Mouse (Mus musculus): Measurements from ENCODE around the gene Zmynd8. TPM values are rescaled to one million over a fixed set of nuclear protein-coding genes. Genes with fewer than 3 reads are reported as not detected.
A peak's percentile ranks its signal among the peaks of the same experiment; 100 is the strongest.

Zmynd8 gene
- polyA plus RNA-seq, 1 experiment = 75.2 TPM

DNA sequence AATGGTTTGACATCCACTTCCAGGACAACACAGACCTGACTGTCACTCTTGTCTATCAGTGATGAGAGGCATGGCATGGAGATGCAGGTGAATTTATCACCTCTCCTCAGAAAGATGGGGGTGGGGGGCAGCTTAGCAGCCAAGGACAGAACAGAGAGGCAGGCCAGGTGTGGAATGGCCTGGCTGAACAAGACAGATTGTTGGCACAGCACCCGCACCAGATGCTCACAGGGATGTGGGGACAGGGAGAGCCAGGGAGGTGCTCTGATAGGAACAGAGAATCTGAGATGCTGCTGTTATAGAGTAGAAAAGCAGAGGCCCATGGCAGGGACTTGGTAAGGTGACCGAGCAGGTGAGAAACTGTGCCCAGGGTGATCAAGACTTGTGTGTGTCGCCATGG, 109.1 kb downstream of the Zmynd8 start:
- Histone ChIP-seq H3K4me3 (replicated peaks; ENCODE audit: control insufficient read depth, low read depth, low read length) (no peak overlapping the region), H3K4me1 (ENCODE audit: control insufficient read depth, insufficient read depth, low read length) (no peaks in the 10 kb centered on the region), H3K27ac (ENCODE audit: control insufficient read depth, insufficient read depth, low read depth, low read length, poor library complexity) (no peak overlapping the region)
- 90% methylated on average over 3 of the region's 3 CpGs for WGBS
- TF ChIP-seq POLR2A (IDR thresholded peaks at IDR 0.05; ENCODE audit: borderline replicate concordance, control insufficient read depth, low read depth, low read length) (no peak), CTCF (IDR thresholded peaks at IDR 0.05; ENCODE audit: control insufficient read depth, insufficient read depth, low read length) (no peak)

DNA sequence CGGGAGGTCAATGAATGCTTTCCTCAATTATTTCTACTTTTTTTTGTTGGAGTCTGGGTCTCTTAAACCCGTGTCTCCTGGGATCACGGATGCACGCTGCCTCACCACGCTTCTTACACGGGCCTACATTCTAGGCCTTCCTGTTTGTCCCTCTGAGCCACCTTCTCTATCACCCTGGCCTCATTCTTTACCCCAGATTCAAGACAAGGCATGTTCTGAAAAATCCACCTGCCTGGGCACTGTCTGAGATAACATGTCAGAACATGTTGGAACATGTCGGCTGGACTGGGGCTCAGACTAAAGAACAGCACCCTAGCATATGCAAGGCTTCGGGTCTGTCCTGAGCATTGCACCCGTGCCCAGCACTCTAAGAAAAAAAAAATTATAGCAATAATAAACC, 110.0 kb downstream of the Zmynd8 start:
- H3K27ac ChIP-seq (ENCODE audit: control insufficient read depth, insufficient read depth, low read depth, low read length, poor library complexity) = no peak overlapping the region
- TF ChIP-seq POLR2A (IDR thresholded peaks at IDR 0.05; ENCODE audit: borderline replicate concordance, control insufficient read depth, low read depth, low read length) = no peak
- no peak for TF ChIP-seq CTCF (IDR thresholded peaks at IDR 0.05; ENCODE audit: control insufficient read depth, insufficient read depth, low read length)
- no peaks in the 10 kb centered on the region for H3K4me1 ChIP-seq (ENCODE audit: control insufficient read depth, insufficient read depth, low read length)
- no peak overlapping the region for H3K4me3 ChIP-seq (replicated peaks; ENCODE audit: control insufficient read depth, low read depth, low read length)
- WGBS = 93% methylated on average over 9 of the region's 9 CpGs

DNA sequence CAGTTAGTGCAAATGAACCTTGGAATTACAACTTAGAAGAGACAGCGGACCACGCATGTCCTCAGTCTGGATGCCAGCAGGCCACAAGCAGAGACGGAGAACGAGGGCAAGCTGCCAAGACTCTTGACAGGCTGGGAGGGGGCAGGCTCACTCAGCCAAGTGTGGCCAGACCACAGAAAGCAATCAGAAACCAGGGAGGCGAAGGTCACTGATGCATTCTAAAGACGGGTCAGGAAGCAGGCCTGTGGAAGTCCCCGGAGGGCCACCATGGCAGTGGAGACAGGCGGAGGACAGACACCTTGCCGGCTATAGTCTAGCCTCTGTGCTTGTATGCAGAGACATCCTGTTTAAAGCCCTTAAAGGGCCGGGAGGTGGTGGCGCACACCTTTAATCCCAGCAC, 110.8 kb downstream of the Zmynd8 start:
- H3K4me1 ChIP-seq (ENCODE audit: control insufficient read depth, insufficient read depth, low read length) = no peaks in the 10 kb centered on the region
- TF ChIP-seq POLR2A (IDR thresholded peaks at IDR 0.05; ENCODE audit: borderline replicate concordance, control insufficient read depth, low read depth, low read length) (no peak), CTCF (IDR thresholded peaks at IDR 0.05; ENCODE audit: control insufficient read depth, insufficient read depth, low read length) (no peak)
- H3K4me3 ChIP-seq (replicated peaks; ENCODE audit: control insufficient read depth, low read depth, low read length) = no peak overlapping the region
- H3K27ac ChIP-seq (ENCODE audit: control insufficient read depth, insufficient read depth, low read depth, low read length, poor library complexity) = no peak overlapping the region
- 39% methylated on average over 11 of the region's 11 CpGs for WGBS

DNA sequence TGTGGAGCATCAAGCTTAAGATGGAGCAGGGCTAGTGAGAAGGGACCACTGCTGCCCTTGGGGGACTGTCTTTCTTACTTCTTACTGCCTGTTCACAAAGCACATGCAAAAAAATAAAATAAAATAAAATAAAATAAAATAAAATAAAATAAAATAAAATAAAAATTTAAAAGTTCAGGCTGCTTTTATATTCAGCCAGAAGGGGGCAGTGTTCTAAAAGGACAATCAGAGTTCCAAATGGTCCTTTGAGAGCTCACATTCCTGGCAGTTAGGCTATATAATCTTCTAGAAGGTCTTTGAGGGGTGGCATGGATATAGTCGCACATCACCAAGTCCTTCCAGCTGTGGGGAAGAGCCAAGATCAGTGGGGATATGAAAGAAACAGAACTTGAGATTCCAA, 112.3 kb downstream of the Zmynd8 start:
- Histone ChIP-seq H3K27ac (ENCODE audit: control insufficient read depth, insufficient read depth, low read depth, low read length, poor library complexity) (no peak overlapping the region), H3K4me3 (replicated peaks; ENCODE audit: control insufficient read depth, low read depth, low read length) (no peak overlapping the region), H3K4me1 (ENCODE audit: control insufficient read depth, insufficient read depth, low read length) (no peaks in the 10 kb centered on the region)
- no peak for TF ChIP-seq CTCF (IDR thresholded peaks at IDR 0.05; ENCODE audit: control insufficient read depth, insufficient read depth, low read length)
- no peak for TF ChIP-seq POLR2A (IDR thresholded peaks at IDR 0.05; ENCODE audit: borderline replicate concordance, control insufficient read depth, low read depth, low read length)
- 85% methylated on average over 1 of the region's 1 CpGs for WGBS

DNA sequence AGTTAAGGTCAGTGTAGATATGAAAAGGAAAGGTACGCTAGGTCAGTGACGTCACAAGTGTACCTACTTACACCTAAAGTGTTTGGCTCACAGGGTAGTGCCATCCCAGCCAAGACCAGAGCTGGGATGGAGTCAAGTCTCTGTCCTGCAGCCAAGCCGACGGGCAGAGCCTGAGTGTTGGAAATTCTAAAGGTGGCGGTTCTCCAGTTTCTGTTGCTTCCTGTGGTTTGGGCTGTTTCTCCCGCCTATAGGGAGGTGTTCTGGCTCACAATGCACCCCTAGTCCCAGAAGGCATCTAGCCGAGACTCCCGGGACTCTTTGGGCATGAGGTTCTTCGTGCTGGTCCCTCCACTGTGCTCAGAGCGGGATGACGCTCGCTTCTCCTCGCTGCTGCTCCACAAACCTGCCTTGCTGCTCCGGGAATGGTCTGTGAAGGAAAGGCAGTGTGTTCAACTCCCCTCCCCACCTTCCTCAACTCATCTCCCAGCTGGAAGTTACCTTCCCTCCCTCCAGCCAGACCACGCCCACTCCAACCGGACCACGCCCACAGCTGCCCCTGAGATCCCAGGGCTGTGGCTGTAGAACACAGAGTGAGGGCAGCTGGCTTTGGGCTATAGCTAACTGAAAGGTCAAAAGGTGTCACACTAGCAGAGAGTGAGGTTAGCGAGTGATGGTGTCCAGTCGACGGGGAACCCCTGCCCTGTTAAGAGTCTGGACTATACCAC, 113.3 kb downstream of the Zmynd8 start:
- H3K4me3 ChIP-seq (replicated peaks; ENCODE audit: control insufficient read depth, low read depth, low read length) = no peak overlapping the region
- TF ChIP-seq POLR2A (IDR thresholded peaks at IDR 0.05; ENCODE audit: borderline replicate concordance, control insufficient read depth, low read depth, low read length) (no peak), CTCF (IDR thresholded peaks at IDR 0.05; ENCODE audit: control insufficient read depth, insufficient read depth, low read length) (no peak)
- 91% methylated on average over 20 of the region's 20 CpGs for WGBS
- no peaks in the 10 kb centered on the region for H3K4me1 ChIP-seq (ENCODE audit: control insufficient read depth, insufficient read depth, low read length)
- no peak overlapping the region for H3K27ac ChIP-seq (ENCODE audit: control insufficient read depth, insufficient read depth, low read depth, low read length, poor library complexity)

DNA sequence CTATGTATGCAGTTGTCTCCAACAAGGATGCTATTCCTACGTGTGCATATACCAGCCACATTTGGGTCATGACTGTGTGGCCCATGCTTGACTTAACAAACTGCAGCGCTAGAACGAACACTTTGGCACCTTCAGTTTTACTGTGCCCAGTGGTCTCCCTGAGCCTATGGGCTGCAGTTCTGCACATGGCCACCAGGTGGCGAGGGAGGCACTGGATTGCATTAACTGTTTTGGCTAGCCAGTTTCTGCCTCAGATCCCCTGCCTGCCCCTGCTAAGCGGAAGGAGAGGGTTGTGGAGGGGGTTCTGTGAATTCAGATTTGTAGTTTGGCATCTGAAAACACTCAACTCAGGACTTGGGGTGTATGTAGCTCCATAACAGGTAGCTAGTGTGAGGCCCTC, 116.5 kb downstream of the Zmynd8 start:
- Histone ChIP-seq H3K27ac (ENCODE audit: control insufficient read depth, insufficient read depth, low read depth, low read length, poor library complexity) (no peak overlapping the region), H3K4me1 (ENCODE audit: control insufficient read depth, insufficient read depth, low read length) (no peaks in the 10 kb centered on the region), H3K4me3 (replicated peaks; ENCODE audit: control insufficient read depth, low read depth, low read length) (no peak overlapping the region)
- no peak for TF ChIP-seq POLR2A (IDR thresholded peaks at IDR 0.05; ENCODE audit: borderline replicate concordance, control insufficient read depth, low read depth, low read length)
- TF ChIP-seq CTCF (IDR thresholded peaks at IDR 0.05; ENCODE audit: control insufficient read depth, insufficient read depth, low read length) = peak; percentile 98
- WGBS = 24% methylated on average over 5 of the region's 5 CpGs

DNA sequence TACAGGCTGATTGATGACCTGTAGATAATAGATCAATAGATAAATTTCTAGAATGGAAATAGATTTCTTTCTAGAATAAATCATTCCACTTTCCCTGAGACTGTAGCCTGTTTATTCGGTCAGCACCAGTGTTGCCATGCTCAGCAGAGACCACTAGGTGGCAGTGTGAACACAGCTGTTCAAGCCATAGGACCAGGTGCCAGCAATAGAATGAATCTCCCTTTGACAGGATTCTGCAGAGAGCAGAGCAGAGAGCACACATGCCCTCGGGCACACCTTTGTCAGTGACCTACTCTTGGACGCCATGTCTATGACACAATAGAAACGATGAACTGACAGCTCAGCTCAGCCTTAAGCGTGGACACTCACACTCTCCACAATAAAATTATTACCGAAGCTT, 119.9 kb downstream of the Zmynd8 start:
- 24% methylated on average over 6 of the region's 6 CpGs for WGBS
- H3K4me1 ChIP-seq (ENCODE audit: control insufficient read depth, insufficient read depth, low read length) = no peaks in the 10 kb centered on the region
- H3K4me3 ChIP-seq (replicated peaks; ENCODE audit: control insufficient read depth, low read depth, low read length) = no peak overlapping the region
- TF ChIP-seq CTCF (IDR thresholded peaks at IDR 0.05; ENCODE audit: control insufficient read depth, insufficient read depth, low read length) = peak; percentile 97
- TF ChIP-seq POLR2A (IDR thresholded peaks at IDR 0.05; ENCODE audit: borderline replicate concordance, control insufficient read depth, low read depth, low read length) = no peak
- no peak overlapping the region for H3K27ac ChIP-seq (ENCODE audit: control insufficient read depth, insufficient read depth, low read depth, low read length, poor library complexity)

DNA sequence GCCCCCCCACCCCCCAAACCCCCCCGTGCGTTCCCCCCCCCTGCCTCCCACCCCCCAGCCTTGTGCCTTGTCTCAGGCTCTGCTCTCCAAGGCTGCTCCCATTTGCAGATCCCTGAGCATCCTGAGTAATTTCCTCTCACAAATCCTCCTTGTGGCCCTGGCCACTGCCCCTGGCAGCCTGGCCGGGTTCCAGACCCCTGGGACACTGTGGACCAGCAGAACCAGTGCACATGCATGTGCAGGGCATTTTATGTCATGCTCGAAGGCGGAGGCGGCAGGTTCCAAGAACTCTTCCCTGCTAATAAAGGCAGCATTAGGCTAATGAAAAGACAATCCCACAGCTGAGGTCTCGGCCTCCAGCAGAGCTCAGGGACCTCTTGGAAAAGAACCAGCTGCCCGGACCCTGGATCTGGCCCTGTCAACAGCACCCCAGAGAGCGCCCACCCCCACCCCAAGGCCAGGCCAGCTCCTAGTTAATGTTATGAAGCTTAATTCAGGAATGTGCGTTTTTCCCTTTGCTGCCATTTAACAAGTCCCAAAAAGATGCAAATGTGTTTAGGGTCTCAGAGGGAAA, 129.4 kb downstream of the Zmynd8 start:
- TF ChIP-seq POLR2A (IDR thresholded peaks at IDR 0.05; ENCODE audit: borderline replicate concordance, control insufficient read depth, low read depth, low read length) (no peak), CTCF (IDR thresholded peaks at IDR 0.05; ENCODE audit: control insufficient read depth, insufficient read depth, low read length) (no peak)
- Histone ChIP-seq H3K4me3 (replicated peaks; ENCODE audit: control insufficient read depth, low read depth, low read length) (no peak overlapping the region), H3K27ac (ENCODE audit: control insufficient read depth, insufficient read depth, low read depth, low read length, poor library complexity) (no peak overlapping the region), H3K4me1 (ENCODE audit: control insufficient read depth, insufficient read depth, low read length) (no peaks in the 10 kb centered on the region)
- WGBS = 63% methylated on average over 10 of the region's 10 CpGs

All from bone marrow, adult 2 months (tissue).